Mouse (Mus musculus): Measurements from ENCODE around the gene Gm42372.

The Gm42372 gene

DNA sequence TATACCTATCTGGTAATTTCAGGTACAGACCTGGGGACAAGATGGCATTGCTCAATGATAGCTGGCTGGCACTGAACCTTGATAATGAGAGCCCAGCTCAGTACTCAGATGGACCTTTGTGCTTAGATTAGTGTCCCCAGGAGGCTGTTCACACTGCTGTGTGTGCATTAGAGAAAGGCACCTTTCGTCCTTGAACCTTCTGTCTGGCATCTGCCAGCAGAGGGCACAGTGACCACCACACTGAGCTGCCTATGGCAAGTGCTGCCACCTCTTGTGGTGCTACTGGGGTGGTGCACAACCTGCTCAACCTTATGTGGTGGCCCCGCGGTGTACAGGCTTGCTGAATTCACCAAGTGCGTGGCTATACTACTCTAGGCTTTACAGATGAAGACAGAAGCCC is 24.4 kb downstream of the Gm42372 start:
- no peak for DNase-seq (ENCODE audit: low spot score)

DNA sequence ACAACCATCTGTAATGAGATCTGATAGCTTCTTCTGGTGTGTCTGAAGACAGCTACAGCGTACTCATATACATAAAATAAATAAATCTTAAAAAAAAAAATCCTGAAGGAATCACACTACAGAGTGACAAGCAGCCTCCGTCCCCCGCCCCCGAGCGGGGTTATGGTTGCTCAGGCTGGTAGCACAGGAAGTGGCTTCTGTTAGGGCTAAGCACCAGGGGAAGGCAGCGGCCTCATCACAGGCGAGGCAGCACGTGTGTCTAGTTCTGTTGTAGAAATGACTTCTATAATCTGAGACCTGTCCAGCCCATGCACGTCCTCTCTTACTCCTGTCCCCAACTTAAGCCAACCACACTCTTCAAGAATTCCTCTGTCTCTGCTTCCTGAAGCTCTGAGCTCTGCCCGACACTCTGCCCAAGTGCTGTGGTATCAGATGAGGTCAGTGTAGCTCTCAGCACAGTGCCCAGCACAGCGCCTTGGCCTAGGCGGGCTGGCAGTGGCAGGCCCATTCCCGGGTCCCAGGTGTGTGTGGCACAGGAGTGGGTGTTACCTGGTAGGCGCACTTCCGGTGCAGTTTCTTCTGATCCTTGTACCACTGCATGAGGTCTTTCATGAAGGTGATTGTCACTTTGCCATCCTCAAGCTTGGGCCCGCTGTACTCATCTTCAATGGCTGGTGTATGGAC is 26.6 kb downstream of the Gm42372 start:
- no peak for DNase-seq (ENCODE audit: low spot score)

DNA sequence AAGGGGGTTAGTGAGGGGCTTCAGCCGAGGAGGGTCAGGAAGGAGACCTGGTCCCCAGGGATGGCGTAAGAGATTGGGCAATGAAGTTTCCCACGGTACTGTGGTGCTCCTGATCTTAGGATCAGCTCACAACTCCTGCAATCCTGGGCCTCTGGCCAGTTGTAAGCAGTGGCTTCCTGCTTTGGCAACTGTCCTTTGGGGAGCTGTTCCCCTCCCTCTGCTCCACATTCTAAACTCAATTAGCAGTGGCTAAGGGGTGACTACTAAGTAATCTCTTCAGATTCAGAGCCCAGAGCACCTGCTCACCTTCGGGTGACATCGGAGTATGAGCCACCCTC is 27.1 kb downstream of the Gm42372 start:
- DNase-seq (ENCODE audit: low spot score): no peak

DNA sequence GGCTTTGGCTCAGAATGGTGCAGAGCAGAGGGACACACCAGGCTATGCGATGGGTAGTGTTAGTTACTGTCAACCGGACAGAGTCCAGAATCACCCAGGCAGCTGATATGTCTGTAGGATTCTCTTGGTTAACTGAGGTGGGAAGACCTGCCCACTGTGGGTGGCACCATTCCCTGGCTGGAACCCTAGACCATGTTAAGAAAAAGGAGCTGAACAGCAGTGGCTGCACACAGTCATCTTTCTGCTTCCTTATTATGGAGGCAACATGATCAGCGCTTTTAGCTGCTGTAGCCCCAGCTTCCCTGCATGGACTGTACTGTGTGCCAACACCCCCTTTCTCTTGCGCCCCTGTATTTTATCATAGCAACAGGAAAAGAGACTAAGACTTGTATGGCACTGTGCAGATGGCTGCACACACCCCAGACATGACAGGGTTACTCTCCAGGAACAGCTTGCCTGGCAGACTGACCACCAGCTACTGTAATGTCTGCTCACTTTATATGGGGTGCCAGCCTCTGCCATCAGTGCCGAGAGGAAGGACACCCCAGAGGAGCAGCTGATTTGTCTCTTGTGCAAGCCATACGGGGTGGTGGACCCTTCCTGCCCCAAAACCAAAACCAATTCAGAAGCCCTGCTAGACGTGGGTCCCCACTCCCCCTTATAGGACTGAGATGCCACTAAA is 29.2 kb downstream of the Gm42372 start:
- DNase-seq (ENCODE audit: low spot score): no peak

DNA sequence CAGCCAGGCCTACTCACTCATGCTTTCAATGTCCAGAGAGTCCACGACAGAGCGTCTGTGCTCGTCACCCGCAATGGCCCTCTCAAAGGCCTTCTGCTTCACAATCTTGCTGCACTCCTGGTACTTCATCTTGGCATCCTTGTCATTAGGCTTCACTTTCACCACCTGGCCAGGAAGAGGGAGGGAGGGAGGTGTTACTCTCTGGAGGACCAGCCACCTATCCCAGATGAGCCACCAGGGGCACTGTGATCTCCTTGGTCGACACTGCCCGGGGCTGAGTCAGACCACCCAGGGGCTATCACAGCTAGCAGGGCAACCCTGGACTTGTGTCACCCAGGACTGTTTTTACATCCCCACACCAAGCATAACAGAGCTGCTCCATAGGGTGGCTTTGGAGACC is 32.5 kb downstream of the Gm42372 start:
- no peak for DNase-seq (ENCODE audit: low spot score)

DNA sequence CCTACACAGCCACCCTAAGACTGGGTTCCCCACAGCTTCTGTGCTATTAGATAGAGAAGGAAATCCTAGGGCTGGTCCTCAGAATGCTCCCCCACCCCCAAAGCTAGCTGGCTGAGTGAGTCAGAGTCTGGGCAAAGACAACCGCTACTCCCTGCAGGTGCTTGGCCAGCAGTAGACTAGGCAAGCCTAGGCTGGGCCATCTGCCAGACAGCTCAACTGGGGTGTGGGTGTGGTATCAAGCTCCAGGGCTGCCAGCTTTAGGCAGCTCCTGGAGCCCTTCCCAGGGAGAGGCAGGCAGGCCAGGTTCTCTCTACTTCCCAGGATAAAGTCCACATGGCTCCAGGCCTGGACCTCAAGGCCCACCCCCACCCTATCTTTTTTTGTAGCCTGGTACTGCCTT is 34.1 kb downstream of the Gm42372 start:
- DNase-seq (ENCODE audit: low spot score): peak; percentile 86

DNA sequence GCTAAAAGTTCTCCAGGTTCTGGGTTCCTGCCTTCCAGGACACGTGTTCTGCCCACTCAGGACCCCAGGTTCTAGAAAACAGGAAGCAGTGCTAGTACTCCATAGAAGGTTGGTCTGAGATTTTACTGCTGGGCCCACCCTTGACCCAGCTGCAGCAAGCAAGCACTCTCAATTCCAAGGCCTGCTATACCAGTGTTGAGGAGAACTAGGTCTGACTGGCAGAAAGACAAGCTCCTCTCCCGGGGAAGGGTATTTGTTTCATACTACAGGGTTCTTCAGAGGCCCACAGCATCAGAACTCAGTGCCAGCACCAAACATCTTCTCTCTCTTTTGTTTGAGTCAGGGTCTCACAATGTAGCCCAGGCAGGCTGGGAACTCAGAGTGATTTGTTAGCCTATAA is 35.0 kb downstream of the Gm42372 start:
- DNase-seq (ENCODE audit: low spot score): no peak

DNA sequence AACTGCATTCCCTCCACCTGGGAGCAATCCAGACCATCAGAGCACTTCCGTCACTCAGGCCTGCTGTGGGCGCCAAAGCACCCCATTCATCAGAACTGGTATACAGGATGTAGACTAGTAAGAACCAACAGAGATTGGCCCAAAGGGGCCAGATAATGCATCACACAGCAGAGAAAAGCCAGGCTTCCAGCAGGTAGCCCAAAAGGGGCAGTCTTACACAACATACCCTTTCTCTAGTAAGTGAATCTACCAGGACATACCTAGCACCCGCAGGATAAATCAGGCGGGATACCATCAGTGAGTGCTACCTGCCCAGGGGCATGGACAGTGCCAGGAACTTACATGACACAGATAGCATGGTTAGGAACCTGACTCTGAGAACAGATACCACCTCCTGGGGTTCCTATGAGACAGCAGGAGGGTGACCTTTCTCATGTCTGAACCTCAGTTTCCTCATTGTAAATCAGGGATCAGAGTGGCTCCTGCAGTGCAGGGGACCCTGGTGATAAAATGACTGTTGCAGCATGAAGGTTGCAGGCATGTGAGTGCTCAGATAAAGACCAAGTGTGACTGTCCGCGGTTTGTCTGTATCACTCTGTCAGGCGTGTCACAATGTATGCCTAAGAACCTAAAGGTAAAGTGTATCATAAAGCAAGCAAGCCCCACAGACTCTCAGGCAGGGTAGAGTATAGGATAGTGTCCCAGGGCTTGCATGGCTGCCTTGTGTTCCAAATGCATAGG is 36.7 kb downstream of the Gm42372 start:
- DNase-seq (ENCODE audit: low spot score): no peak

DNA sequence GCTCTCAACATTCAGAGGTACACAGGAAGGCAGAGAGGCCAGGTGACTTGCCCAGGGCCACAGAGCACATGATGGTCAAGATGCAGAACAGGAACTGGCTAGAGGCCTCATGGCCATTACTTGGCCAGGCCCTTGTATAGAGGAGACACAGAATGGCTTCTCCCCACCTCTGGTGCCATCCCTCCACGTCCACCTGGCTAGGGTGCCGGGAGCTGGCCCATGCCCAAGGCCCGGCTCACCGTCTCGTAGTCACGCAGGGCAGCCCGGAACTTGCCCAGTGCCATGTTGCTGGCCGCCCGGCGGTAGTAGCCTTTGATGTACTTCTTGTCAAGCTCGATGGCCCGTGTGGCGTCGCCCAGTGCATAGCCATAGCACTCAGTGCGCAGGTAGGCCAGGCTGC is 39.3 kb downstream of the Gm42372 start:
- DNase-seq (ENCODE audit: low spot score): no peak

DNA sequence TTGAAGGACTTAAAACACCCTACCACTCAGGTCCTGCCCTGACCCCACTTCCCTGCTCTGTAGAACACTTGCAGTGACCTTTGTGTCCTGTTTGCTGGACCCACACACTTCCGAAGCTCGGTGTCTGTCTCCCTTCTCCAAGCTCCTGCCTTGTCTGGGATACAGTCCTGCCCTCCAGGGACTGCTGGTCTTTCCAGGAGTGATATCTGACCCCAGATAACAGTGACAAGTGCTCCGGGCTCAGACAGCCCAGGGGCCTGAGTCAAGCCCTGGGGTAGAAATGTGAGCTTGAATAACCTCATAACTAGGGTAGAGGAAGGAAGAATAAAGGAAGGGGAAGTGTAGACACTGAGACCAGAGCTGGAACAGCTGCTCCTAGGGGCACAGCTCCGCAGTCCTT is 40.8 kb downstream of the Gm42372 start:
- no peak for DNase-seq (ENCODE audit: low spot score)

DNA sequence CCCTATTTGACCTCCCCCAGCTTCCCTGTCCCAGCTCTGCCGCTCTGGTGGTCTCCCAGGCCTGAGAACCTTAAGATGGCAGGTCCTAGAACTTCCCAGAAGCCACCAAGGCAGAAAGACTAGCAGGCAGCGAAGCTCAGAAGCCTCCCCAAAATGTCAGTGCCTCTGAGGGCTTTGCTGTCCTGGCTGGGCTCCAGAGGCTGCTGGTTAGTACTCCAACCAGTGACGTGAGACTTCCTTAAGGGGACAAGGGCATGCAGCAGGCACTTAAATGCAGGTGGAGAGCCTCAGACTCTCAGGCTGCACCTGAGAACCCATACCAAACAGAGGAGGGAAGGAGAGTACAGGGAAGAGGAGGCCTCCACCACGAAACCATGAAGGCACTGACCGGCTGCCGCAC is 41.3 kb downstream of the Gm42372 start:
- no peak for DNase-seq (ENCODE audit: low spot score)

DNA sequence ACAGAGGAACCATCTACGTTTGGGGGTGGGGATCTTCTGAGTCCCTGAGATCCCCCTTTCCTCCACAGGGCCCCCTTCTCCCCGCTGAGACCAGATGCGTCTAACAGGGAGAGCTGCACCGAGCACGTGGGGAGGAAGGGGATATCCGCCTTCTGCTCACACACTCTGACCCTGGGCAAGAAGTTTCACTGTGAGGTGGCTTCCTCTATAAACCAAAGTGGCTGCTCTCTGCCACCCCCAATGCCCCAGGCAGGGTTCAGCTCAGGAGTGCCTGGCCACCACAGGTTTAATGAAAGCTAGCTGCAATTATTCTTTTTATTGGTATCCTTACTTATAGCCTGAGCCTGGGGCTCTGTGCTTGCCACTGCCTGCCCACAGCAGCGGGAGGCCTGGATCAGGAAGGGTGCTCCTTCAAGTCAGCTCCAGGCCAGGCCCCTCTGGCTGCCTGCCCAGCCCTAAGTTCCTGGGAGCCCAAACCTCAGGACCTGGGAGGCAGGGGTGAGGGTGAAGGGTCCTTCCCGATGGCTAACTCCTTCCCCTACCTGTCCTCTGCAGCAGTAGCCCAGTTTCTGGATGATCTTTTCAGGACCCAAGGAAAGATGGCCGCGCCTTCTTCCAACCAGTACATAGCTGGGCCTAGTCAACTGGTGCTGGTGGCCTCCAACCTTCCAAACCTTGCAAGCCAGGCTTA is 42.1 kb downstream of the Gm42372 start:
- DNase-seq (ENCODE audit: low spot score): no peak

DNA sequence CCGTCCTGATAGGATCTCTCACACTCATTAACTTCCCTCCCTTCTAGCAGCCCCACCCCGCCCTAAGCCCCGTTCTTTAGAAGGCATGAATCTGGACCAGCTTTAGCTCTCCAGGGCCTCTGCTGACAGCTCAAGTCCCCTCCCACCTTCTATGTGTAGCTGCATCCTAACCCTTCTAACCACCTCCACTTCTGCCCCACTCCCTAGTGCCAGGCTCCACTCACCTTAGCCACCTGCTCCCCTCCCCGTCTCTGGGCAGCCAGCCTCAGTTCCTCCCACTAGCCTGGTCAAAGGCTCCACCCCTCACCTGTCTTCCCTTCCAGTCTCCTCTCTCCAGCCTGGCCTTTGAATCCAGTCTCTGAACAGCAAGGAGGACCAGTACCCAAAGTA is 42.6 kb downstream of the Gm42372 start:
- no peak for DNase-seq (ENCODE audit: low spot score)

DNA sequence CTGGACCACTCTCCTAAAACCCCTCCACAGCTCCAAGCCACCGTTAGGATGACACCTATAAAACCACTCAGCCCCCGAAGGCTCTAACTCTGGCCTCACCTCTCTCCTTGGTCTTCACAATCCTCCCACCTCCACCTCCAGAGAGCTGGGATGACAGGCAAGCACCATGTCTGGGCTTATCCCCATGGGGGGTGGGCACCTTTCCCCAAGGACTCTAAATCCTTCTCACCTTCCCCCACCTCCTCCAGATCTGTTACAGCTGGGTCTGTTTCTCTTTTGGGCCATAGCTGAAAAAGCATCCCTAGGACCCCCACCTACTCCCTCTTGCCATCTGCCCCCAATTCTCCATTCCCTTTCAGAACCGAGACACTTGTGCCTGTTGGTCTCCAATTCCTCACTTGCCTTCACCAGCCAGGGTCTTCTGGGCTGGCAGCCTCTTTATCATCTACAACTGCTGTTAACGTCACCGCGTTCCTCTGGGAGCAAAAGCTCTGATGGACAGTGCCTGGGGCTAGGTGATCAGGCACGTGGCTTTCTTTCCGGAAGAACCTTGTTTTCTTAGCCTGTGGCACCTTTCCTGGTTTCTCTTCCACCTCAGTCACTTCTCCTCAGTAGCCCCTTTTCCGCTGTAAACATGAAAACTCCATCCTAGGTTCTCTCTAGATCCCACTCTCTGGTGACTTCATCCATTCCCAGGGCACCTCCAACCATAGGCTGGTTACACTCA is 43.2 kb downstream of the Gm42372 start:
- no peak for DNase-seq (ENCODE audit: low spot score)

DNA sequence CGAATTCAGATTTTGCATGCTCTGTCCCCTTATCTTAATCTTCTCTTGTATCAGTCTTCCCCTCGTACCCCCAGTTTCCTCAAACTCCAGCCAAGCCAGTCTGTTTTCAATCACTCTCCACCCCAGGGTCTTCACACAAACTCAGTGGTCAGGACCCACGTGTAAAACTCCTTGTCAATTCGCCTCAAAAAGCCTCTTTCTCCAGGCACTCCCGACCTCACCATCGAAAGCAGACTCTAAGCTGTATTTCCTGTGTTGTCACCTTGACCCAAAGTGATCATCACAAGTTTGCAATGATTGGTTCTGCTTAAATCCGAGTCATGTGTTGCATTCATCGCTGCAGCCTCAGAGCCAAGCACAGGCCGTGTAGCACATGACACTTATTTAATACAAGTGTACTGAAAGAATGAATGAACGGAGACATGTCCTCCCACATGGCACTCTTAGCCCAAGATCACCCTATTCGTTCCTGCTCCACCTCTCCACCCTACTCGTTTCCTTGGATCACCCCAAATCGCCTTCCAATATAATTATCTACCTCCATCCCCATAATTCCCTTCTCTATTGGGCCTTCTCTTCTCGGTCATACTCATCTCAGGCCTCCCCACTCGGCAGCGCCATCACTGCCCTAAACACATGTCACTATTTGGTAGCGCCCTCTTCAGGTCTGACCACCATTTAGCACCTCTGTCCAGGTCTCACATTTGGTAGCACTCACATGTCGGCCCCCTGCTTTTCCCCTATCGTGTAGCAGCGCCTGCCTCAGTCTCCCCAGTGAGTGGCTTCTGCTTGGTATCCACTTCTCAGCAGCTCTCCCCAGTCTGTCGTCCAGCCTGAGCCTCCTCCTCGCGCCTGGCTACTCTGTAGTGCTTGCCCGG is 44.1 kb downstream of the Gm42372 start:
- DNase-seq (ENCODE audit: low spot score): no peak

DNA sequence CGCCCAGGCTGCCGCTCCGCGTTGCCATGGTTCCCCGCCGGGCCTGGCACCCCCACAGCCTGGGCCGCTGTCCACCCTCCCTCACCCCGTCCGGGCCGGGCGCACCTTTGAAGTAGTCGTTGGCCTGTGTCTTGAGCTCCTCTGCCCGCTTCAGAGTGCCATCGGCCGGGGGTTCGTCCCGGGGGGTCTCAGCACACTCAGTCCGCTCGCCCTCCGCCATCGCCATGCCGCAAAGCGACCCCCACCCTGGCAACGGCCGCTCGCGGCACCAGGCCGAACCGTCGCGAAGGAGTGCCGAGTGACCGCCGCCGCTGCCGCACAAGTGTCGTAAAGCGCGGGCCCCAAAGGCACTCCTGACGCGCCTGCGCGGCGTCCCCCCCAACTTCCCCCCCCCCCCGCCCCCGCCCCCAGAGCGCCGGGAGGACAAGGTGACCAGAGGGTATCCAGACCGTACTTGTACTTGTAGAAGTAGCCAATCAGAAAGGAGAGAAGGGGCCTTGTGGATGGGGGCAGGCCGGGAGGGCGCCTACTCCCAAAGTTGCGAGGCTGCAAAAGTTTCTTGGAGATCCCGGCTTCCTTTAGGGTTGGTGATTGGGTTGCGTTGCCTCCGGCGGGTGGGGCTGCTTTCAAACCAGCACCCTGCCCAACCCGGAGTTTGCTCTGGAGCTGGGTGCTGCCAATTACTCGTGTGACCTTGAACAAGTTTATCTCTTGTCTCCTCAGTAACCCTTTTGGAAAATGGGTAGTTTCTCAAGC is 44.9 kb downstream of the Gm42372 start, which contains the start of gene Ppp5c:
Ppp5c (minus strand) TSS at position 337 of the 756 bp plus-strand sequence.
- peak; percentile 92 for DNase-seq (ENCODE audit: low spot score)

DNA sequence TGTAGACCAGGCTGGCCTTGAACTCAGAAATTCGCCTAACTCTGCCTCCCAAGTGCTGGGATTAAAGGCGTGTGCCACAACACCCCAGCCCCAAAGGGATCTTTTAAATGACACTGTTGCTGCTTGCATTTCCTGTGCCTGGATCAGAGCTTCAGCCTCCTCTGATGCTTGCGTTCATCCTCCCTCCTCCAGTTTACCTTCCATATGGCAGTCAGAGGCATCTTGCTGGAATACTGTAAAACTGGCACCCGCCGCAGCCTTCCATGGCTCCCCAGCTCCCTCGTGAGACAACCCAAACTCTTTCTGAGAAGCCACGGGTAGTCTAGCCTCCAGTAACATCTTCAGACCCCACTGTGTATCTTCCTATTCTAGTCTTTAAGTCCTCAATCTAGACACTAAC is 46.0 kb downstream of the Gm42372 start:
- no peak for DNase-seq (ENCODE audit: low spot score)

DNA sequence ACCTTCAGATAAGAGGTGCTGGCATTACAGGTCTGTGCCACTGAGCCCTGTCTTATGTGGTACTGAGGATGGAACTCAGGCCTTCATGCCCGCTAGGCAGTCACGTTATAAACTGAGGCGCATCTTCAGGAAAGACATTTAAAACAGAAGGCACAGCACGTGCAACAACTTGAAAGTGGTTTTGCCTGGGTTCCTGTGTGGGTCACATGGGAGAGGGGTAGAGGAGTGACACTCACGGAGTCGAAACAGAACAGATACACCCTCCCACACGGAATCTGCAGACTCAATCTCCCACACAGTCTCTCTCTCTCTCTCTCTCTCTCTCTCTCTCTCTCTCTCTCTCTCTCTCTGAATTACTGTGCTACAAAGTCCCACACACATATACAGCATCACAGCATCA is 47.4 kb downstream of the Gm42372 start:
- no peak for DNase-seq (ENCODE audit: low spot score)

Data from ovary, postnatal 36 days (tissue).